Mouse (Mus musculus): ENCODE data around the gene Ndufc2.

- no peak for TF ChIP-seq CTCF (IDR thresholded peaks at IDR 0.05)
- no peak for TF ChIP-seq EP300 (IDR thresholded peaks at IDR 0.05)
These were observed 13.5 kb upstream of the Ndufc2 start for GRCm38 (mm10) chr7:97386106-97386805.

Data from lung, postnatal 0 days (tissue).